Mouse (Mus musculus): ENCODE results near the gene Ccdc159.

The Ccdc159 gene

GRCm38 (mm10) chr9:21934021-21934420 is 6.8 kb downstream of the Ccdc159 start:
- no peak for DNase-seq (ENCODE audit: low read depth, low spot score)

GRCm38 (mm10) chr9:21935466-21936131 is 8.3 kb downstream of the Ccdc159 start:
- no peak for DNase-seq (ENCODE audit: low read depth, low spot score)

- DNase-seq (ENCODE audit: low read depth, low spot score), result peak; percentile 97
These were observed 9.7 kb downstream of the Ccdc159 start, which contains the start of gene Plppr2 for GRCm38 (mm10) chr9:21936692-21937570. Gene Plppr2 (plus strand): TSS chr9:21937033.

- no peak for DNase-seq (ENCODE audit: low read depth, low spot score)
These were observed 10.5 kb downstream of the Ccdc159 start for GRCm38 (mm10) chr9:21937711-21938175.

GRCm38 (mm10) chr9:21938234-21938855 is 11.1 kb downstream of the Ccdc159 start:
- DNase-seq (ENCODE audit: low read depth, low spot score), result no peak

- no peak for DNase-seq (ENCODE audit: low read depth, low spot score)
These were observed 15.8 kb downstream of the Ccdc159 start for GRCm38 (mm10) chr9:21943046-21943445.

GRCm38 (mm10) chr9:21943638-21944037 is 16.4 kb downstream of the Ccdc159 start:
- no peak for DNase-seq (ENCODE audit: low read depth, low spot score)

- DNase-seq (ENCODE audit: low read depth, low spot score), result no peak
These were observed 17.0 kb downstream of the Ccdc159 start for GRCm38 (mm10) chr9:21944267-21944666.

- DNase-seq (ENCODE audit: low read depth, low spot score), result no peak
These were observed 20.4 kb downstream of the Ccdc159 start for GRCm38 (mm10) chr9:21947540-21948130.

GRCm38 (mm10) chr9:21948146-21948545 is 20.9 kb downstream of the Ccdc159 start:
- no peak for DNase-seq (ENCODE audit: low read depth, low spot score)

- no peak for DNase-seq (ENCODE audit: low read depth, low spot score)
These were observed 21.5 kb downstream of the Ccdc159 start for GRCm38 (mm10) chr9:21948790-21949189.

GRCm38 (mm10) chr9:21950322-21950721 is 23.1 kb downstream of the Ccdc159 start:
- DNase-seq (ENCODE audit: low read depth, low spot score), result no peak

GRCm38 (mm10) chr9:21951977-21952376 is 24.7 kb downstream of the Ccdc159 start:
- DNase-seq (ENCODE audit: low read depth, low spot score), result no peak

- DNase-seq (ENCODE audit: low read depth, low spot score), result peak; percentile 91
These were observed 26.3 kb downstream of the Ccdc159 start for GRCm38 (mm10) chr9:21953600-21953999.

GRCm38 (mm10) chr9:21954635-21955034 is 27.4 kb downstream of the Ccdc159 start:
- DNase-seq (ENCODE audit: low read depth, low spot score), result no peak

GRCm38 (mm10) chr9:21955225-21955569 is 27.9 kb downstream of the Ccdc159 start:
- no peak for DNase-seq (ENCODE audit: low read depth, low spot score)

GRCm38 (mm10) chr9:21955570-21956281 is 28.5 kb downstream of the Ccdc159 start, which contains the start of gene Swsap1:
Gene Swsap1 (plus strand): TSS chr9:21955755.
- DNase-seq (ENCODE audit: low read depth, low spot score), result peak; percentile 99

- DNase-seq (ENCODE audit: low read depth, low spot score), result no peak
These were observed 31.1 kb downstream of the Ccdc159 start for GRCm38 (mm10) chr9:21958372-21958771.

GRCm38 (mm10) chr9:21959244-21959643 is 32.0 kb downstream of the Ccdc159 start:
- DNase-seq (ENCODE audit: low read depth, low spot score), result no peak

GRCm38 (mm10) chr9:21960135-21960534 is 32.9 kb downstream of the Ccdc159 start:
- DNase-seq (ENCODE audit: low read depth, low spot score), result no peak

- DNase-seq (ENCODE audit: low read depth, low spot score), result no peak
These were observed 33.4 kb downstream of the Ccdc159 start for GRCm38 (mm10) chr9:21960558-21961208.

All from telencephalon, adult 2 months (tissue).